15 mouse cellular contexts compared by ENCODE assay signal in genomic region chr10:115170496-115171350, GRCm38 (mm10). TPM values are rescaled to one million over a fixed set of nuclear protein-coding genes. Genes with fewer than 3 reads are reported as not detected.
DNase-seq lines count a peak whose midpoint lies in the region; ATAC-seq and TF ChIP-seq lines count a peak whose summit lies in the region.
"Had no signal": no experiment of that assay in that cellular context is flagged by ENCODE, and none has a peak within 500 bp of the region (broad histone marks: within the 10 kb centered on the region; RNA-seq: fewer than 3 reads in every experiment).

No protein-coding gene starts in this region.

- H3K4me1 ChIP-seq in forebrain, embryonic 15.5 days = peaks cover 44% of the 10 kb centered on the region
- H3K4me1 ChIP-seq in forebrain, embryonic 11.5 days (replicated peaks; ENCODE audit: control insufficient read depth, insufficient read depth, low read length) = no peaks in the 10 kb centered on the region; the same call in 1 of the 2 replicates
- no peaks in the 10 kb centered on the region for H3K4me1 ChIP-seq in lung, postnatal 0 days (ENCODE audit: insufficient read depth, low read depth, low read length)
- peaks cover 21% of the 10 kb centered on the region for H3K4me1 ChIP-seq in bone marrow macrophage, adult 2 months (ENCODE audit: control insufficient read depth, insufficient read depth, low read length)

- no peak for TF ChIP-seq CTCF in lung, postnatal 0 days (IDR thresholded peaks at IDR 0.05)
- no peak for TF ChIP-seq CTCF in bone marrow macrophage, adult 2 months (IDR thresholded peaks at IDR 0.05; ENCODE audit: low read depth, low read length)

- no peaks in the 10 kb centered on the region for H3K27me3 ChIP-seq in forebrain, embryonic 15.5 days
- no peaks in the 10 kb centered on the region for H3K27me3 ChIP-seq in forebrain, embryonic 11.5 days (ENCODE audit: control insufficient read depth, insufficient read depth, low read length)
- H3K27me3 ChIP-seq in lung, postnatal 0 days (replicated peaks; ENCODE audit: insufficient read depth, low read length) = no peaks in the 10 kb centered on the region
- H3K27me3 ChIP-seq: heart, embryonic 12.5 days had no signal

- no peaks in the 10 kb centered on the region for H3K9me3 ChIP-seq in forebrain, embryonic 15.5 days
- no peaks in the 10 kb centered on the region for H3K9me3 ChIP-seq in forebrain, embryonic 11.5 days (ENCODE audit: control insufficient read depth, low read length)
- no peaks in the 10 kb centered on the region for H3K9me3 ChIP-seq in lung, postnatal 0 days (ENCODE audit: low read length)
- H3K9me3 ChIP-seq: heart, embryonic 12.5 days had no signal

- no peak for TF ChIP-seq EP300 in lung, postnatal 0 days (IDR thresholded peaks at IDR 0.05)

- H3K4me3 ChIP-seq in forebrain, embryonic 15.5 days = no peak overlapping the region
- H3K4me3 ChIP-seq in forebrain, embryonic 11.5 days (ENCODE audit: low read depth, low read length) = no peak overlapping the region
- no peak overlapping the region for H3K4me3 ChIP-seq in lung, postnatal 0 days (ENCODE audit: low read depth, low read length)
- no peak overlapping the region for H3K4me3 ChIP-seq in bone marrow macrophage, adult 2 months (ENCODE audit: insufficient read depth, low read length)
- H3K4me3 ChIP-seq: heart, embryonic 12.5 days had no signal

- H3K27ac ChIP-seq in forebrain, embryonic 15.5 days (replicated peaks) = peak overlapping the region; percentile 72
- H3K27ac ChIP-seq in forebrain, embryonic 11.5 days (ENCODE audit: low read depth, low read length) = no peak overlapping the region
- no peak overlapping the region for H3K27ac ChIP-seq in lung, postnatal 0 days (ENCODE audit: low read length)
- H3K27ac ChIP-seq in bone marrow macrophage, adult 2 months (ENCODE audit: insufficient read depth, low read depth, low read length) = peak overlapping the region; percentile 66
- H3K27ac ChIP-seq: stomach, postnatal 0 days had no signal

- no peak for TF ChIP-seq POLR2A in bone marrow macrophage, adult 2 months (IDR thresholded peaks at IDR 0.05; ENCODE audit: borderline replicate concordance, low read depth, low read length)

- no peak overlapping the region for H3K9ac ChIP-seq in forebrain, embryonic 15.5 days (replicated peaks)
- H3K9ac ChIP-seq in forebrain, embryonic 11.5 days (ENCODE audit: low read length) = no peak overlapping the region
- no peak overlapping the region for H3K9ac ChIP-seq in lung, postnatal 0 days (replicated peaks; ENCODE audit: low read depth)
- H3K9ac ChIP-seq: heart, embryonic 12.5 days had no signal

- no peaks in the 10 kb centered on the region for H3K36me3 ChIP-seq in forebrain, embryonic 15.5 days
- no peaks in the 10 kb centered on the region for H3K36me3 ChIP-seq in forebrain, embryonic 11.5 days (ENCODE audit: control insufficient read depth, insufficient read depth, low read length)
- H3K36me3 ChIP-seq in lung, postnatal 0 days (ENCODE audit: insufficient read depth, low read length) = no peaks in the 10 kb centered on the region
- H3K36me3 ChIP-seq: heart, embryonic 12.5 days had no signal

- no peak for DNase-seq in forebrain, embryonic 11.5 days (ENCODE audit: low spot score)
- peak; percentile 19 for DNase-seq in lung, postnatal 0 days (ENCODE audit: low spot score)
- DNase-seq in lung, postnatal 10 days = no peak
- DNase-seq in adrenal gland, adult 2 months = no peak
- DNase-seq in urinary bladder, postnatal 25 days (ENCODE audit: low spot score) = no peak
- DNase-seq: B cell, adult 2 months; kidney, adult 9 months; lung, adult 2 months; thymus, postnatal 36 days had no signal

- H3K4me2 ChIP-seq in forebrain, embryonic 15.5 days (replicated peaks) = no peak overlapping the region
- H3K4me2 ChIP-seq in forebrain, embryonic 11.5 days (ENCODE audit: low read depth, low read length, severe bottlenecking) = no peak overlapping the region
- no peak overlapping the region for H3K4me2 ChIP-seq in lung, postnatal 0 days (replicated peaks; ENCODE audit: low read depth, low read length)
- H3K4me2 ChIP-seq: heart, embryonic 12.5 days had no signal

- 69% methylated on average over 7 of the region's 7 CpGs for WGBS in forebrain, embryonic 15.5 days
- WGBS in forebrain, embryonic 11.5 days = 92% methylated on average over 7 of the region's 7 CpGs
- 54% methylated on average over 7 of the region's 7 CpGs for WGBS in lung, postnatal 0 days

- peak; percentile 20; the same call in 1 of the 2 replicates for ATAC-seq in forebrain, embryonic 15.5 days (replicated peaks)
- no peak for ATAC-seq in forebrain, embryonic 11.5 days (replicated peaks; ENCODE audit: low FRiP score)
- peak; percentile 16; the same call in 1 of the 2 replicates for ATAC-seq in lung, postnatal 0 days
- peak; percentile 89 for ATAC-seq in megakaryocyte progenitor cell, adult 5-6 weeks (replicated peaks; ENCODE audit: poor library complexity)

RNA-seq across cellular contexts. Expression of gene Tph2, which starts 14.1 kb away (rescaled TPM):
- 0.11 and 0.33 TPM in 2 replicates for polyA plus RNA-seq in forebrain, embryonic 15.5 days (2015; fragmentation: Nextera tagmentation; extraction: Ambion mirVana)
- polyA plus RNA-seq in forebrain, embryonic 11.5 days (2014; fragmentation: Nextera tagmentation; extraction: Ambion mirVana) = 0.13 TPM in 1 of 2 replicates, not detected in the other
- polyA plus RNA-seq in lung, postnatal 0 days (2015; fragmentation: Nextera tagmentation; extraction: Ambion mirVana) = 0.05 and 0.08 TPM in 2 replicates
- not detected in 2 replicates for polyA plus RNA-seq in bone marrow macrophage, adult 2 months (2012; ENCODE audit: insufficient read depth, insufficient read length, missing spikeins)
- not detected in 2 replicates for total RNA-seq in megakaryocyte progenitor cell, adult 5-6 weeks (2015)
- not detected in 2 replicates for total RNA-seq in megakaryocyte progenitor cell, adult 5-6 weeks (2017)
- total RNA-seq in adrenal gland, adult 2 months (2021) = not detected
- polyA plus RNA-seq in adrenal gland, adult 2 months (2012; rRNA removed) = not detected in 2 replicates
- polyA plus RNA-seq: heart, embryonic 12.5 days; large intestine, adult 2 months; lung, adult 2 months; stomach, postnatal 0 days had no signal

Comparison
In these comparisons a context has a peak if more than half of its experiments do, and no peak if none do; other contexts are left out.
1. H3K27ac ChIP-seq: peak in forebrain, embryonic 15.5 days (single experiment) and bone marrow macrophage, adult 2 months (single experiment); none in forebrain, embryonic 11.5 days (single experiment) and lung, postnatal 0 days (single experiment).